Mouse (Mus musculus) neural tube, embryonic 13.5 days (tissue): ENCODE data around the gene Rnf146. TPM values are rescaled to one million over a fixed set of nuclear protein-coding genes. Genes with fewer than 3 reads are reported as not detected.

Experiments used
- ATAC-seq: fragments of 200-750 bp; cut with Nextera tagmentation; 2 replicates; pipeline ENCODE4 v1.8.0; 2017; ENCODE audit warnings: low read depth, mild to moderate bottlenecking, moderate TSS enrichment, moderate library complexity
- H3K27ac ChIP-seq: fragments of 300-500 bp; sonication (generic); replicated peaks from 2 replicates; pipeline ENCODE4 v1.5.1; 2015; ENCODE audit warnings: moderate library complexity, mild to moderate bottlenecking, inconsistent platforms
- H3K27me3 ChIP-seq: fragments of 300-500 bp; sonication (generic); 2 replicates; pipeline ENCODE4 v1.6.1; 2015; ENCODE audit warnings: mild to moderate bottlenecking, inconsistent platforms
- H3K36me3 ChIP-seq: fragments of 300-500 bp; sonication (generic); 2 replicates; pipeline ENCODE4 v1.6.1; 2015; ENCODE audit warnings: mild to moderate bottlenecking, inconsistent platforms
- H3K4me1 ChIP-seq: fragments of 300-500 bp; sonication (generic); replicated peaks from 2 replicates; pipeline ENCODE4 v1.6.1; 2015; ENCODE audit warnings: inconsistent platforms
- H3K4me2 ChIP-seq: fragments of 300-500 bp; sonication (generic); 2 replicates; pipeline ENCODE4 v1.6.1; 2015; ENCODE audit warnings: inconsistent platforms, mild to moderate bottlenecking, moderate library complexity
- H3K4me3 ChIP-seq: fragments of 300-500 bp; sonication (generic); 2 replicates; pipeline ENCODE4 v1.5.1; 2015; ENCODE audit warnings: mild to moderate bottlenecking, inconsistent platforms
- H3K9ac ChIP-seq: fragments of 300-500 bp; sonication (generic); 2 replicates; pipeline ENCODE4 v1.6.1; 2015; ENCODE audit warnings: moderate library complexity, mild to moderate bottlenecking, inconsistent platforms
- H3K9me3 ChIP-seq: fragments of 300-500 bp; sonication (generic); 2 replicates; pipeline ENCODE4 v1.6.1; 2016; ENCODE audit warnings: inconsistent platforms
- WGBS: fragments of 180-500 bp; shearing (Covaris S2); methylation state at CpG from one replicate; pipeline ENCODE4 v1.1.7; 2015; 5-methylcytosine and 5-hydroxymethylcytosine counted together
- polyA plus RNA-seq: library from polyadenylated mRNA; unstranded; fragments of >200 nt; fragmentation: Nextera tagmentation; extraction: Ambion mirVana; gene quantifications from 2 replicates; pipeline ENCODE4 v1.2.1, GENCODE M21; 2015

Gene Rnf146
- polyA plus RNA-seq, 1 experiment from 2014 or later, result 84.3 TPM

DNA sequence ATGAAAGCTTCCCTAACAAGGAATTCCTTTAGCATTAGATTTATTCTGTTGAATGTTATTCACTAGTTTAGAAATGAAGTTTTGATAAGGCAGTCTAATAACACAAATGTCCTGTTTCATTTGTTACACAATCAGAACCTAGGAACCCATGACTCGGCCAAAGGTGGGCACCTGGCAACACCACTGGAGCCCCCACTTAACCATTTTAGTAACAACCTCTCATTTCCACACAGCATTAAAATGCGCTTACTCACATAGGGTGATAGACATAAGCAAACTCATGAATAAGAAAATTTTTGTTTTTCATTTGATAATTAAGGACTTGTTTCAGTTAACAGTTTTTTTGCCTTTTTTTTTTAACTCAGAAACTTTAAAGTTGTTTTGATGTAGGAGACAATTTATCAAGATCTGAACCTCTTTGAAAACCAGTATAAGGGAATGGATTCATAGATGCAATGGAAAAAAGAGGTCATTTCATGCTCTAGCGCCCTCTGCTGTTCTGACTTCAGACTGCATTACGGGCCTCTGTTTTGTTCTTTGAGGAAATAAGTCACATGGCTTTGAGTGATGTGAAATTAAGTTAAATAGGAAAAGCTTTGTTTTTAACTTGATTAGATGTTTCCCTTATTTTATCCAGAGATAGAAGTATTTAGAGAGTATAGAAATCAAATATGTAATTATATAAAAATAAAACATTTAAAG is 23.7 kb downstream of the Rnf146 start:
- peaks cover 13% of the 10 kb centered on the region; the same call in 1 of the 2 replicates for H3K36me3 ChIP-seq
- WGBS, result 52% methylated on average over 4 of the region's 4 CpGs
- H3K4me1 ChIP-seq, result no peaks in the 10 kb centered on the region
- H3K27me3 ChIP-seq, result no peaks in the 10 kb centered on the region
- no peak overlapping the region for H3K27ac ChIP-seq
- no peak overlapping the region for H3K9ac ChIP-seq
- no peaks in the 10 kb centered on the region for H3K9me3 ChIP-seq
- ATAC-seq, result no peak
- no peak overlapping the region for H3K4me3 ChIP-seq
- H3K4me2 ChIP-seq, result no peak overlapping the region

DNA sequence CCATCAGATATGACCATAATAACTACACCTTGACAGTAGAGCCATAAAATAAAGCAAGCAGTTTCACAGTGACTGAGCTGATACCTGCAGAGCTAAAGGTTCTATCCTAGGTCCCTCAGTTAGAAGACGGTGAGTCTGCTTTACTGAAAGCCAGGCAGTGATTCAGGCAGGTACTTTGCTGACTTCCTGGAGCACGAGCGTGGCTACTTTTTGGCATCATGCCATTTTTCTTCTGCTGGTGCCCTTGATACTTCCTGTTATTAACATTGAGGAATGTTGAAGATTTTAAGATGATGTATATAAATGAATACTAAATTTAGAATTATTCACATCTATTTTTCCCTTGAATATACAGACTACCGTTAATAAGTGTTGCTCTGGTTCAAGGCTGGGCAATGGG is 28.4 kb downstream of the Rnf146 start:
- H3K27ac ChIP-seq, result no peak overlapping the region
- no peak overlapping the region for H3K4me2 ChIP-seq
- H3K4me3 ChIP-seq, result no peak overlapping the region
- no peak for ATAC-seq
- H3K4me1 ChIP-seq, result no peaks in the 10 kb centered on the region
- H3K9me3 ChIP-seq, result no peaks in the 10 kb centered on the region
- H3K36me3 ChIP-seq, result no peaks in the 10 kb centered on the region
- WGBS, result 80% methylated on average over 4 of the region's 4 CpGs
- H3K27me3 ChIP-seq, result no peaks in the 10 kb centered on the region
- H3K9ac ChIP-seq, result no peak overlapping the region

DNA sequence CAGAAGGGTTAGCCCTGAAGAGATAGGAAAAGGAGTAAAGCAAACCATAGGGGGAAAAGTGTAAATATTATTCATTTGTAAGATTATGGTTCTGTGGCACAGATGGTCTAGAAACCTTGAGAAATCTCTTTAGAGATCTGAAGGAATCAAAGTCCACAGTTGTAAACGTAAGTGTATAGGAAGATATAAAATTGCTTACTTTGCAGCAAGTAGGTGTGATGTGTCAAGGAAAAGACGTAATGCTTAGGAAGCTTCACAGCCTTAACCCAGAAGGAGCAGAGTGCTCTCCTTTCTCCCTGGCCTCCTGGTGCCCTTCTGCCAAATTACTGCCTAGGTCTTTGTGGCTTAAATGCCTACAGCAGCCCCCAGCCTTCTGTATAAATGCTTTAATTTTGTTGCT is 37.4 kb downstream of the Rnf146 start:
- H3K27me3 ChIP-seq, result no peaks in the 10 kb centered on the region
- H3K4me1 ChIP-seq, result no peaks in the 10 kb centered on the region
- H3K4me3 ChIP-seq, result no peak overlapping the region
- no peak for ATAC-seq
- H3K36me3 ChIP-seq, result no peaks in the 10 kb centered on the region
- WGBS, result 97% methylated on average over 2 of the region's 2 CpGs
- no peak overlapping the region for H3K9ac ChIP-seq
- H3K4me2 ChIP-seq, result no peak overlapping the region
- H3K9me3 ChIP-seq, result no peaks in the 10 kb centered on the region
- H3K27ac ChIP-seq, result no peak overlapping the region

DNA sequence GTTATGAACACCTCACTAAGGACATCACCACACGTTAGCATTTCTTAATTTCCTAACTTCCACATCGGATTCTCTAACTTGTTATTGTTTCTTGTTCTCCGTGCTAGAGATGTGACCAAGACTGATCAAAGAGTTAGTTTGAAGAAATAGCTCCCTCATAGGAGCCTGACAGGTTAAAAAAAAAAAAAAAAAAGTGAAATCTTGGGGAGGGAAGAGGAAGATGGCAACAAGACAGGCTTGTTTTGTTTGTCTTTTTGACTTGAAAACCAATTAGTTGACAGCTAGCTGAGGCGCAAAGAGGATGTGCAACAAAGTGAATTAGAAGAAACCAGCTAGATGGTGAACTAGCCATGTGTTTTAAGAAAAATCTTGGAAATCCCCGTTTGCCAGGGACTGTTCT is 48.3 kb downstream of the Rnf146 start:
- peak overlapping the region; percentile 64 for H3K4me3 ChIP-seq
- no peak overlapping the region for H3K27ac ChIP-seq
- peak; percentile 8; the same call in 1 of the 2 replicates for ATAC-seq
- H3K4me2 ChIP-seq, result peak overlapping the region; percentile 74
- H3K36me3 ChIP-seq, result no peaks in the 10 kb centered on the region
- no peaks in the 10 kb centered on the region for H3K27me3 ChIP-seq
- WGBS, result 41% methylated on average over 5 of the region's 5 CpGs
- H3K4me1 ChIP-seq, result peaks cover 17% of the 10 kb centered on the region
- no peaks in the 10 kb centered on the region for H3K9me3 ChIP-seq
- H3K9ac ChIP-seq, result peak overlapping the region; percentile 76

DNA sequence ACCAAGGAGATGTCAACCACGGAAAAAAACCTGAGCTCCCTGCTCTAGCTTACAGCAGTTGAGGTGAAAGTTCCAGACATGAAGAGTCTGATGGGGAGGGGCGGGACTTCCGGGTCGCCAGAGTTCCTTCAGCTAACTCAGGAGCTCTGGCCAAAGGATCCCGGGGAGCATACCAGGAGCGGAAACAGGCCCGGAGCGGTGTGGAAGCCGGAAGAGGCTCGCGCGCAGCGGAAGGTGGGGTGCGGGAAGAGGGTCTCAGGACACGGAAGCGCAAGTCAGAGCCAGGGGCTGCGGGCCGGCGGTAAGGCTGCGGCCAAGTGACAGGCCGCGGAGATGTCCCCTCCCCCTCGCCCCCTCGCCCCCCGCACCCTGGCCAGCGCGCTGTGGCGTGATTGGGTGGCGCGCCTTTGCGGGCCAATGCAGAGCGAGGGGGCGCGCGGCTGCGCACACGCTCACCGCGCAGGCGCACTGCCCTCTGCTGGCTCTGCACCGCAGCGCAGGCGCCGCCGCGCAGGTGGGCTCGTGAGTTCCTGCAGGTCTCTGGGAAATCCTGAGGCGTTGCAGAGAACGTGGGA is 49.1 kb downstream of the Rnf146 start, which contains the start of gene Echdc1:
Gene Echdc1, plus strand, starts transcription at position 103 of the 575 bp plus-strand sequence.
- H3K4me3 ChIP-seq, result peak within 1 kb of the TSS; percentile 64
- under 1% methylated on average over 47 of the region's 49 CpGs for WGBS
- peak within 1 kb of the TSS; percentile 76 for H3K9ac ChIP-seq
- H3K27ac ChIP-seq, result peak within 1 kb of the TSS; percentile 91
- peak; percentile 100 for ATAC-seq
- H3K36me3 ChIP-seq, result no peaks in the 10 kb centered on the region
- peak within 1 kb of the TSS; percentile 74 for H3K4me2 ChIP-seq
- H3K9me3 ChIP-seq, result no peaks in the 10 kb centered on the region
- no peaks in the 10 kb centered on the region for H3K27me3 ChIP-seq
- peaks cover 17% of the 10 kb centered on the region for H3K4me1 ChIP-seq

DNA sequence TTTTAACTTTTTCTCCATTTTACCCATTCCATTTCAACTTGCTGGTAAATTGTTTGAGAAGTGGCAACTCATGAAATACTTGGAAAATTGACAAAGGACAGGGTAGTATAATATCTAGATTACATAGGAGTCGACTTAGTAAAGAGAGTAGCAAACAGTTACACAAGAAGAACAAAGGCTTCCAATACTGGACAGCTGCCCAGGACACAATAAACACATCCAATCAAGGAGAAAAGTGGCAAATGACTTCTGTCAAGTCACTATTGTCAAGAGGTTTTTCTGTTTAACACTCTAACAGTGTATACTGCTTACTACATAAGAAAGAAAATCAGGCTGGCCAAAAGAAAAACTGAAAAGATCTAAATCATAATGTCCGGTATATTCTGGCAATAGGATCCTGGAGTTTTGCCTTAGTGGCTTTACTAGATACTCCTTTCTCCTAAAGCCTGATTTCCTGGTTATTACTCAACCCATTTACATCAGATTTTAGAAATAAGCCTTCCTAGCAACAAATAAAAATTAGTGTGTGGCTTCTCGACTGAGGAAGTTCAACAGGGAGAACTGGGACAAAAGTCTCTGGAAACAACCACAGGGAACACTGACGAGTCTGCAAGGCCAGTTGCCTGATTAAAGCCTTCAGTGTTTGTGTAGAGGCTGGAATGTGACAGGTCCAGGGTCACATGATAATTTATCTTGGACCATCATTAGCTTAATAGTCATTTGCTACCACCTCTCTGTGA is 50.6 kb downstream of the Rnf146 start:
- 73% methylated on average over 4 of the region's 4 CpGs for WGBS
- Histone ChIP-seq H3K36me3 (no peaks in the 10 kb centered on the region), H3K9me3 (no peaks in the 10 kb centered on the region), H3K9ac (no peak overlapping the region), H3K4me2 (peak overlapping the region; percentile 74), H3K4me3 (no peak overlapping the region), H3K27me3 (no peaks in the 10 kb centered on the region), H3K27ac (no peak overlapping the region), H3K4me1 (peaks cover 17% of the 10 kb centered on the region)
- no peak for ATAC-seq

DNA sequence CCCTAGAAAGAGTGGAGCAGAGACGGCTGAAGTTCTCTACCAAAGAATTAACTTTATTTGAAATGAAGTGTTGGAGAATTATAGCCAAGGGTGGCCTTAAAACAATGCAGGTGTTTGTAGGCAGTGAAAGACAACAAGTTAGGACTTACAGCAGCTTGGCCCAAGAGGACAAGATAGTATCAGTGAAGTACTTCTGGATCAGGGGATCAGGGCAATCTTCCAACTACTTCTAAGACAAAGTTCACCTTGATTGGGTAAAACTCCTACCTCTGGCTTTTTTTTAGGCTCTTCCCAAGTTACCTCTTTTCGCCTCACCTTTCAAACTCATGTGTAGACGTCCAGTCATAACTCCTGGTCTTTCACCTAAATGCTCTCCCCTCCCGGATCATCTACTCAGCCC is 60.0 kb downstream of the Rnf146 start:
- WGBS, result 97% methylated on average over 4 of the region's 4 CpGs
- Histone ChIP-seq H3K4me2 (no peak overlapping the region), H3K36me3 (no peaks in the 10 kb centered on the region), H3K27ac (no peak overlapping the region), H3K9ac (no peak overlapping the region), H3K9me3 (no peaks in the 10 kb centered on the region), H3K27me3 (no peaks in the 10 kb centered on the region), H3K4me1 (no peaks in the 10 kb centered on the region), H3K4me3 (no peak overlapping the region)
- no peak for ATAC-seq

Other genes starting within 250 kb of the Rnf146 start
- 91.9 and 109 TPM in 2 replicates for gene Soga3, start 218.6 kb downstream of the Rnf146 start, polyA plus RNA-seq
- 13.0 and 14.8 TPM in 2 replicates for gene Gm49353, start 163.5 kb downstream of the Rnf146 start, polyA plus RNA-seq
- 24.5 and 26.1 TPM in 2 replicates for gene 9330159F19Rik, start 150.8 kb downstream of the Rnf146 start, polyA plus RNA-seq
- 25.5 and 26.7 TPM in 2 replicates for gene Echdc1, start 49.3 kb downstream of the Rnf146 start, polyA plus RNA-seq
- 2.7 and 3.6 TPM in 2 replicates for gene Rspo3, start 173.4 kb upstream of the Rnf146 start, polyA plus RNA-seq